Mouse (Mus musculus) forebrain, embryonic 16.5 days (tissue): ENCODE results near the gene Klra9. TPM values are rescaled to one million over a fixed set of nuclear protein-coding genes. Genes with fewer than 3 reads are reported as not detected.
"Not testable (repeated sequence)": the region's sequence is repeated elsewhere in the genome, so short reads cannot be mapped to it uniquely, and the experiment has no call there.

Experiments
- ATAC-seq: fragments of 200-750 bp; cut with Nextera tagmentation; 2 replicates; pipeline ENCODE4 v1.8.0; 2017; ENCODE audit warnings: mild to moderate bottlenecking, moderate library complexity
- H3K27ac ChIP-seq: fragments of 300-500 bp; sonication (generic); 2 replicates; pipeline ENCODE4 v1.5.1; 2014; ENCODE audit warnings: low read length, control low read depth
- H3K27me3 ChIP-seq: fragments of 300-500 bp; sonication (generic); replicated peaks from 2 replicates; pipeline ENCODE4 v1.6.1; 2014; ENCODE audit warnings: low read length; ENCODE audit not compliant: control insufficient read depth, insufficient read depth
- H3K36me3 ChIP-seq: fragments of 300-500 bp; sonication (generic); 2 replicates; pipeline ENCODE4 v1.6.1; 2014; ENCODE audit not compliant: control insufficient read depth, insufficient read depth
- H3K4me1 ChIP-seq: fragments of 300-500 bp; sonication (generic); replicated peaks from 2 replicates; pipeline ENCODE4 v1.6.1; 2014; ENCODE audit warnings: low read length; ENCODE audit not compliant: control insufficient read depth, insufficient read depth
- H3K4me2 ChIP-seq: fragments of 300-500 bp; sonication (generic); 2 replicates; pipeline ENCODE4 v1.6.1; 2014; ENCODE audit warnings: mild to moderate bottlenecking, low read length, control low read depth
- H3K4me3 ChIP-seq: fragments of 300-500 bp; sonication (generic); replicated peaks from 2 replicates; pipeline ENCODE4 v1.5.1; 2014; ENCODE audit warnings: mild to moderate bottlenecking, low read length, control low read depth
- H3K9ac ChIP-seq: fragments of 300-500 bp; sonication (generic); replicated peaks from 2 replicates; pipeline ENCODE4 v1.6.1; 2014; ENCODE audit warnings: low read depth, low read length, control low read depth
- H3K9me3 ChIP-seq: fragments of 300-500 bp; sonication (generic); 2 replicates; pipeline ENCODE4 v1.6.1; 2016; ENCODE audit warnings: low read length; ENCODE audit not compliant: control insufficient read depth
- WGBS: fragments of 180-500 bp; shearing (Covaris S2); extraction: QIAGEN DNeasy Blood & Tissue Kit; methylation state at CpG from one replicate; pipeline ENCODE4 v1.1.7; 2014; 5-methylcytosine and 5-hydroxymethylcytosine counted together
- polyA plus RNA-seq: library from polyadenylated mRNA; unstranded; fragments of >200 nt; fragmentation: Nextera tagmentation; extraction: Ambion mirVana; gene quantifications from 2 replicates; pipeline ENCODE4 v1.2.1, GENCODE M21; 2015

The Klra9 gene
- polyA plus RNA-seq = not detected in 2 replicates

- 47% methylated on average over 3 of the region's 3 CpGs for WGBS
- not testable (repeated sequence) for ATAC-seq
Observed at GRCm38 (mm10) chr6:130193012-130193411, at the start of gene Klra9. TSS of gene Klra9 (minus strand) at chr6:130193112.

GRCm38 (mm10) chr6:130237536-130237935, 44.6 kb upstream of the Klra9 start:
- no peak overlapping the region for H3K4me3 ChIP-seq
- no peaks in the 10 kb centered on the region; the same call in 1 of the 2 replicates for H3K9me3 ChIP-seq
- H3K27me3 ChIP-seq = no peaks in the 10 kb centered on the region
- no peak overlapping the region for H3K27ac ChIP-seq
- WGBS = 71% methylated on average over 2 of the region's 2 CpGs
- H3K9ac ChIP-seq = no peak overlapping the region
- H3K4me2 ChIP-seq = no peak overlapping the region
- no peaks in the 10 kb centered on the region for H3K36me3 ChIP-seq
- no peaks in the 10 kb centered on the region for H3K4me1 ChIP-seq
- no peak for ATAC-seq

More at GRCm38 (mm10) chr6:130193012-130193411, at the start of gene Klra9:
- not testable (repeated sequence) for H3K9me3 ChIP-seq, H3K4me2 ChIP-seq, H3K27me3 ChIP-seq, H3K9ac ChIP-seq, H3K27ac ChIP-seq, H3K4me1 ChIP-seq, H3K4me3 ChIP-seq, H3K36me3 ChIP-seq

GRCm38 (mm10) chr6:130236635-130237034, 43.7 kb upstream of the Klra9 start:
- Histone ChIP-seq H3K36me3 (no peaks in the 10 kb centered on the region), H3K27me3 (no peaks in the 10 kb centered on the region), H3K27ac (no peak overlapping the region), H3K4me3 (no peak overlapping the region), H3K4me2 (no peak overlapping the region), H3K9ac (no peak overlapping the region), H3K9me3 (no peaks in the 10 kb centered on the region; the same call in 1 of the 2 replicates), H3K4me1 (no peaks in the 10 kb centered on the region)
- 54% methylated on average over 1 of the region's 1 CpGs for WGBS
- no peak for ATAC-seq

- H3K27ac ChIP-seq = no peak within 1 kb of the TSS
- H3K4me1 ChIP-seq = no peaks in the 10 kb centered on the region
- no peak within 1 kb of the TSS for H3K4me2 ChIP-seq
- H3K27me3 ChIP-seq = no peaks in the 10 kb centered on the region
- no peaks in the 10 kb centered on the region for H3K36me3 ChIP-seq
- no peak within 1 kb of the TSS for H3K4me3 ChIP-seq
- ATAC-seq = no peak
- 0 out of 2 replicates have a peak, but pooled peaks cover 2% of the 10 kb centered on the region for H3K9me3 ChIP-seq
- H3K9ac ChIP-seq = no peak within 1 kb of the TSS
Observed at GRCm38 (mm10) chr6:130233222-130233621, 40.3 kb upstream of the Klra9 start, which contains the start of gene Klra7. TSS of gene Klra7 (minus strand) at chr6:130233322.

- H3K4me1 ChIP-seq, H3K4me3 ChIP-seq, H3K27ac ChIP-seq, H3K36me3 ChIP-seq, H3K27me3 ChIP-seq, H3K4me2 ChIP-seq, H3K9ac ChIP-seq, H3K9me3 ChIP-seq, ATAC-seq: not testable (repeated sequence)
- 88% methylated on average over 1 of the region's 1 CpGs for WGBS
Observed at GRCm38 (mm10) chr6:130197453-130197852, 4.5 kb upstream of the Klra9 start.

- not testable (repeated sequence) for H3K4me1 ChIP-seq, H3K36me3 ChIP-seq, H3K27me3 ChIP-seq, H3K27ac ChIP-seq, H3K4me2 ChIP-seq, ATAC-seq, H3K4me3 ChIP-seq, H3K9ac ChIP-seq, H3K9me3 ChIP-seq
- 72% methylated on average over 4 of the region's 4 CpGs for WGBS
Observed at GRCm38 (mm10) chr6:130129798-130130197, 63.1 kb downstream of the Klra9 start, which contains the start of gene Klra8. TSS of gene Klra8 (minus strand) at chr6:130129898.

Other genes starting within 250 kb of the Klra9 start
- gene Klra6, start 166.2 kb downstream of the Klra9 start, polyA plus RNA-seq = not detected in 2 replicates
- gene Klra4, start 125.8 kb downstream of the Klra9 start, polyA plus RNA-seq = not detected in 2 replicates
- gene Klra8, start 63.2 kb downstream of the Klra9 start, polyA plus RNA-seq = not detected in 2 replicates
- not detected in 2 replicates for gene Klra7, start 40.2 kb upstream of the Klra9 start, polyA plus RNA-seq
- gene Klra10, start 88.8 kb upstream of the Klra9 start, polyA plus RNA-seq = not detected in 2 replicates
- gene Klra3, start 144.5 kb upstream of the Klra9 start, polyA plus RNA-seq = not detected in 2 replicates
- gene Klra1, start 193.8 kb upstream of the Klra9 start, polyA plus RNA-seq = not detected in 2 replicates